Mouse (Mus musculus) heart, embryonic 10.5 days (tissue): ENCODE measurements at regions not wholly inside any gene's neighbourhood (a gene's known extent, or its start where the extent isn't known, plus 50 kb on each side); places are given as distances from the start of the nearest gene placed in this dataset.

Experiments
- DNase-seq: peaks from one replicate; pipeline ENCODE4 v3.0.0-alpha.2; 2017; ENCODE audit warnings: low spot score
- H3K27ac ChIP-seq: fragments of 300-500 bp; sonication (generic); 2 replicates; pipeline ENCODE4 v1.5.1; 2016; ENCODE audit warnings: mild to moderate bottlenecking
- H3K27me3 ChIP-seq: fragments of 300-500 bp; sonication (generic); 2 replicates; pipeline ENCODE4 v1.6.1; 2016; ENCODE audit warnings: mild to moderate bottlenecking; ENCODE audit not compliant: poor library complexity, insufficient read depth, severe bottlenecking
- H3K36me3 ChIP-seq: fragments of 300-500 bp; sonication (generic); 2 replicates; pipeline ENCODE4 v1.6.1; 2016; ENCODE audit warnings: mild to moderate bottlenecking, moderate library complexity
- H3K4me1 ChIP-seq: fragments of 300-500 bp; sonication (generic); 2 replicates; pipeline ENCODE4 v1.6.1; 2016; ENCODE audit warnings: mild to moderate bottlenecking
- H3K4me3 ChIP-seq: fragments of 300-500 bp; sonication (generic); 2 replicates; pipeline ENCODE4 v1.5.1; 2016; ENCODE audit warnings: mild to moderate bottlenecking, moderate library complexity
- H3K9me3 ChIP-seq: fragments of 300-500 bp; sonication (generic); 2 replicates; pipeline ENCODE4 v1.6.1; 2016; ENCODE audit warnings: mild to moderate bottlenecking, moderate library complexity
- WGBS: fragments of 180-500 bp; shearing (Covaris S2); methylation state at CpG from one replicate; pipeline ENCODE4 v1.1.7; 2016; 5-methylcytosine and 5-hydroxymethylcytosine counted together

DNA sequence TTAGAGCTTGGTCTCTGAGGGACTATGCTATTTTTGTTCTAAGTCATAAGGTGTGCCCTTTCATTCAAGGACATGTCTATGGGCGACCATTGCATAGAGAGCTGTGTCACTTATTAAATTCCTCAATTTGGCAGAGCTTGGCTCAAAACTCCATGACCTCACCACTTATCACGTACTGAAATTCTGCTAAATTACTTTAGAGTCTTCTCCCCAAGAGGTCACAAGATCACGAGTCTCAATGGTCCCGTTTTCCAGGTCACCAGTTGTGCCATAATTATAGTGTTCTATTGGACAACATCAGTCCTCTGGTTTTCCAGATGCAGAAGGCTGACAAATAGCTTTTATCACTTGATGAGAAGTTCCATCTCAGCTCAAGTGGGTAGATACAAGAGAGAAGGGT lies 576.9 kb downstream of the Dok5 start:
- no peak overlapping the region for H3K4me3 ChIP-seq
- DNase-seq, result no peak
- H3K36me3 ChIP-seq, result no peaks in the 10 kb centered on the region
- no peaks in the 10 kb centered on the region for H3K27me3 ChIP-seq
- 72% methylated on average over 4 of the region's 4 CpGs for WGBS
- no peaks in the 10 kb centered on the region for H3K9me3 ChIP-seq
- H3K27ac ChIP-seq, result no peak overlapping the region
- H3K4me1 ChIP-seq, result no peaks in the 10 kb centered on the region; the same call in 1 of the 2 replicates

DNA sequence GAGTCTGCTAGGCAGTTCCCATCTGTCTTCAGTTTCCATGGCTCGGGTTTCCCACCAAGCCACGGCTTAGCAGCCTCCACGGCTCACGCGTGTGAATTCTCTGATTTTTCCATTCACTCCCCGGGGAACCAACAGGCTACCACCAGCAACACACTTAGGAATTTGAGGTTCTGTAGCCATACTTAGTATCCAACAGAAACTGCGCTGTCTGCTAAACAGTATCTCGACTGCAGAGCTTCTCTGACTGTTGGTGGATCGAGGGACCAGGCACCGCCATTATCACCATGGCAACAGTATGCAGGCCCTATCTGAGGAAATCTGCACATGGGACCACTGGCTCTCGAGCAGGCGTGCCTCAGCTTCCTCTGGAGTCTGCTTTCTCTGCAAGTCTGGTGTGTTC lies 574.4 kb downstream of the Dok5 start:
- Histone ChIP-seq H3K27me3 (no peaks in the 10 kb centered on the region), H3K27ac (no peak overlapping the region), H3K36me3 (no peaks in the 10 kb centered on the region), H3K9me3 (no peaks in the 10 kb centered on the region), H3K4me1 (no peaks in the 10 kb centered on the region; the same call in 1 of the 2 replicates), H3K4me3 (no peak overlapping the region)
- no peak for DNase-seq
- 58% methylated on average over 12 of the region's 12 CpGs for WGBS

DNA sequence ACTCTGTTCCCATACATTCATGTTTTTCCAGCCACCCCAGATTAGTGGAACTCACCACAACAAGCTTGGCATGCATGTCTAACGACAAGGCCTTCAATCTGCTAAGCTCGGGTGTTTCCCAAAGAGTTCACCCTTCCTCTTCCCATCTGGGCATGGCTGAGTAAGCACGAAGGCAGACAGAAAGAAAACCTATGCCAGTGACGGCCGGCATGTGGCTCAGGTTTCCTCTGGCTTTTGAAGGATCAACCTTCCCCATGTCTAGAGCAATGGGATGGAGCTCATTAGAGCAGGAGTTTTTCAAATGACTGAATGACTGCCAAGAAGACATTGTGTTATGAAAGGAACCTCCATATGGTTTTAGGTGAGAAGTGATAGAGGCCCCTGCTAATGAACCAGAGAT lies 566.9 kb downstream of the Dok5 start:
- H3K4me3 ChIP-seq, result no peak overlapping the region
- DNase-seq, result no peak
- WGBS, result 76% methylated on average over 5 of the region's 5 CpGs
- H3K36me3 ChIP-seq, result no peaks in the 10 kb centered on the region
- no peak overlapping the region for H3K27ac ChIP-seq
- H3K4me1 ChIP-seq, result peaks cover 4% of the 10 kb centered on the region; the same call in 1 of the 2 replicates
- no peaks in the 10 kb centered on the region for H3K27me3 ChIP-seq
- no peaks in the 10 kb centered on the region for H3K9me3 ChIP-seq

DNA sequence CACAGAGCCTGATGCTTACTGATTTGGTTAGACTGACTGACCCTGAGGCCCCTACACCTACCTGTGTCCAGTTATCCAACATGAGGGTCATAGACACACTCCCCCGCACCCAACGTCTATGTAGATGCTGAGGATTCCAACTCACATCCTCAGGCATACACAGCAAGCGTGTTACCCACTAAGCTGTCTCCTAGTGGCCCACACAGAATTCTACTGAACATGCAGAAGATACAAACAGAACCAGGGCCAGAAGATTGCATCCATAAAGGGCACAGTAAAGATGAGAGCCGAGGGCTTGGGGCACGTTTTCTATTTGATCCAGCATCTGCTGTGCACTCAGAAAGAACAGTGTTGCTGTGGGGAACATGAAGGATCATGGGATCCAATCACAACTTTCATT lies 564.0 kb downstream of the Dok5 start:
- no peak overlapping the region for H3K4me3 ChIP-seq
- H3K27me3 ChIP-seq, result no peaks in the 10 kb centered on the region
- 85% methylated on average over 5 of the region's 5 CpGs for WGBS
- DNase-seq, result no peak
- H3K36me3 ChIP-seq, result no peaks in the 10 kb centered on the region
- H3K27ac ChIP-seq, result no peak overlapping the region
- H3K4me1 ChIP-seq, result peaks cover 4% of the 10 kb centered on the region; the same call in 1 of the 2 replicates
- H3K9me3 ChIP-seq, result no peaks in the 10 kb centered on the region

DNA sequence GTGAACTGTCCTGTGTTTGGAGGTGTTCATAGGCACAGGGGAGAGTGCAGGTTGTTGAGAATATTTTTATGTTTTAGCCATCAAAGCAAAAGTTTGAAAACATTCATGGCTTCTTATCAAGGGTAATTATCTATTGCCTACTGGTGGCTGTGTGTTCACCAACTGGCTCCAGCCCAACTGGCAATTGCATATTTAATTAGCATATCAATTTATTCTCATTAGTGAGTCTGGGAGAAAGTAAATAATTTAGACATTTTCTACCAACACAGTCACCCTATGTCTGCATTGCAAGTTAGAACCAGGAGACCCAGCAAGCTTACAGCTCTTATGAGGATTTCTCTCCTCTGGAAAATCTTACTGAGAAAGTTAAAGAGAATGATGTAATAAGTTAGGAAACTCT lies 561.0 kb downstream of the Dok5 start:
- Histone ChIP-seq H3K4me3 (no peak overlapping the region), H3K27ac (no peak overlapping the region), H3K9me3 (no peaks in the 10 kb centered on the region), H3K27me3 (no peaks in the 10 kb centered on the region), H3K4me1 (peaks cover 4% of the 10 kb centered on the region; the same call in 1 of the 2 replicates), H3K36me3 (no peaks in the 10 kb centered on the region)
- no peak for DNase-seq

DNA sequence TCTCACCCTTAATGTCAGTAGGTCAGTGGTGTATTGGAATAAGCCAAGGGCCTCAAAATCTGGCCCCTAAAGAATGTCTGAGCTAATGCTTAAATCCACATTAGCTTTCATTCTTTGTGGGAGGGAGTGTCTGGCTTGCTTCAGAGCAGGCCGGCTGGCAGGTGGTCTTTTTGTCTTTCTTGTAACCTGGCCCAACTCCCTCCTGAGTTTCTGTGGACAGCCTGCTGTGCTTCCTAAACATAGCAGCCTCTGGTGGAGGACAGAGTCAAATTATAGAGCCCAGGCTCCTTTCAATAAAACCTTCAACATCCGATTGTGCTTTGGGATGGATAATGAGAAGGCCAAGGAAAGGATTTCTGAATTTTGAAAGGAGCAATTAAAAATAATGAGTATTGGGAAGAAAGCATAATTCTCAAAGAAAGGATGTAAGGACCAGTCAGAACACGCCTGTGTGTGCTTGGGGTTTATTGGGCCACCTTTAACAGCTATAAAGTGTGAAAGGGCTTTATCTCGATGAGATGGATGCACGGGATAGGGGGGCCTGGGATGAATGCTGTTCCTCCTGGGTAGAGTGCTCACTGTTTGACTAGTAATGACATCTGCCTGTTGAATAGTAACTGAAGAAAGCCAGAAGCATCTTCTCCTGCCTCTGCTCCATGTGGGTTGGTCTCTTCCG lies 554.2 kb downstream of the Dok5 start:
- 46% methylated on average over 6 of the region's 6 CpGs for WGBS
- DNase-seq, result no peak
- peaks cover 4% of the 10 kb centered on the region; the same call in 1 of the 2 replicates for H3K4me1 ChIP-seq
- no peak overlapping the region for H3K27ac ChIP-seq
- H3K27me3 ChIP-seq, result no peaks in the 10 kb centered on the region
- H3K4me3 ChIP-seq, result no peak overlapping the region
- no peaks in the 10 kb centered on the region for H3K36me3 ChIP-seq
- peaks cover 3% of the 10 kb centered on the region; the same call in 1 of the 2 replicates for H3K9me3 ChIP-seq

DNA sequence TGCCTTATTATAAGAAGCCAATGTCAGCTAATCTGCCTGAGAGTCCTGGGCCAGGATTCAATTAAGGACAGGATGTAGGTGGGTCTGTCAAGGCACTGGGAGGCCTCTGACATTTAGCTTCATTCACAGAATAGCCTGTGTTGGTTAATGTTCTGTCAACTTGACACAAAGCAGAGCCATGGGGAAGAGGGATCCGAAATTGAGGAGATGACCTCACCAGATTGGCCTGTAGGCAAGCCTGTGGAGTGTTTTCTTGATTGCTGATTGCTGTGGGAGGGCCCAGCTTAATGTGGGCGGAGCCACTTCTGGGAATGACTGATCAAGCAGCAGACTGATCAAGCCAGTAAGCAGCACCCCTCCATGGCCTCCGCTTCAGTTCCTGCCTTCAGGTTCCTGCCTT lies 548.5 kb downstream of the Dok5 start:
- Histone ChIP-seq H3K4me3 (no peak overlapping the region), H3K36me3 (no peaks in the 10 kb centered on the region), H3K27me3 (no peaks in the 10 kb centered on the region), H3K4me1 (0 out of 2 replicates have a peak, but pooled peaks cover 5% of the 10 kb centered on the region), H3K27ac (no peak overlapping the region), H3K9me3 (peaks cover 7% of the 10 kb centered on the region; the same call in 1 of the 2 replicates)
- 56% methylated on average over 3 of the region's 3 CpGs for WGBS
- DNase-seq, result peak; percentile 85

DNA sequence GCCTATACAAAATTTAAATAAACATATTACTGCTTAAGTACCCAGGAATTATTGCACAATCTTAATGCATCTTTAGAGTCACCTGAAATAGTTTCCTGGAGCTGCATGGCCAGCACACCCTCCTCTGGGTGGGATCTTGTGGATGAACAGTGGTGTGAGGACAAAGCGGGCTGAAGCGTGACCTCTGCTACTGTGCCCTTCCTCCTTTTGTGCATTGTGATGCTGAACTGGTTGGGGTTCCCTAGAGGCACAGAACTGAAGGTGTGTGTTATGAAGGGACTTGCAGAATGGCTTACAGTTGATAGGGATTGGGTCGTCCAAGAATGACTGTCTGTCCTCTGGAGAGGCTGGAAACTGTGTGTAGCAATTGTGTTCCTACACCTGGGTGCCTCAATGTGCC lies 547.7 kb downstream of the Dok5 start:
- Histone ChIP-seq H3K27me3 (no peaks in the 10 kb centered on the region), H3K4me3 (no peak overlapping the region), H3K9me3 (peaks cover 7% of the 10 kb centered on the region; the same call in 1 of the 2 replicates), H3K27ac (no peak overlapping the region), H3K4me1 (0 out of 2 replicates have a peak, but pooled peaks cover 5% of the 10 kb centered on the region), H3K36me3 (no peaks in the 10 kb centered on the region)
- DNase-seq, result no peak
- WGBS, result 76% methylated on average over 3 of the region's 3 CpGs

DNA sequence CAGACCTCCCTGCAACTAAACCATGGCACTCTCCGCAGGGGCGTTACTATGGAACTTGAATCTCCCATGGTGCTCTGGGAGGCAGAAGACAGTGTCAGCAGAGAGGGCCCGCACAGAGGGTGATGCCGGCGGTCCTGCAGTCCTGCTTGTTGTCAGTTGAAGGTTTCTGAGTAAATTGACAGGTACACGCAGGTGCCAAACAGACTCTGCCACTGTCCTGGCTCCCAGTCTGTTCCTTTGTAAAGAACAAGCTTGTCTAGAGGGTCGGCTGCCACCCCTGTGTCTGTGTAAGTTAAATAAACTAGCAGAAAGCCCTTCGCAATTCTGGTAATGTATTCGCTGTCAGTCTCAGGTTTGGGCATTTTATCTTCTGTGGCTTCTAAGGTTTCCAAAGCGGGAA lies 521.6 kb downstream of the Dok5 start:
- Histone ChIP-seq H3K4me3 (no peak overlapping the region), H3K27ac (no peak overlapping the region), H3K27me3 (no peaks in the 10 kb centered on the region), H3K36me3 (no peaks in the 10 kb centered on the region), H3K9me3 (no peaks in the 10 kb centered on the region), H3K4me1 (0 out of 2 replicates have a peak, but pooled peaks cover 2% of the 10 kb centered on the region)
- no peak for DNase-seq
- WGBS, result 41% methylated on average over 10 of the region's 10 CpGs

DNA sequence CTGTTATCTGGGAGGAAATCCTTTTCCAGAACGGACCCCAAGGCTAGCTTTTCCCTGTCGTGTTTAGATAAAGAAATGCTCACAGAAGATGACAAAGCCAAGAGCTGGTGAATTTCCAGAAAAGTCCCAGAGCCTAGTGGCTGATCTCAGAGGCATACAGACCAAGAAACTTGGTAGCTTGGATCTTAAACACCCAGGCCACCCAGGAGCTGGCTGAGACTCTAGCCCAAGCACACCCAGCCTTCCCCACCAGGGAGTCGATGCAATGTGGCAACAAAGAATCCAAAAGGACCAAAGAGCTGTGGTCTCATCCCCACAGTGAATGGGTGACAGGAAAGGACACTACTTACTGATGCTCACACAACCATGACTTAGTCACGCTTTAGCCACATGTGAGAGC lies 513.8 kb downstream of the Dok5 start:
- H3K4me1 ChIP-seq, result no peaks in the 10 kb centered on the region
- DNase-seq, result peak; percentile 68
- 44% methylated on average over 4 of the region's 4 CpGs for WGBS
- H3K27me3 ChIP-seq, result no peaks in the 10 kb centered on the region
- no peak overlapping the region for H3K4me3 ChIP-seq
- no peaks in the 10 kb centered on the region for H3K9me3 ChIP-seq
- no peaks in the 10 kb centered on the region for H3K36me3 ChIP-seq
- H3K27ac ChIP-seq, result no peak overlapping the region

DNA sequence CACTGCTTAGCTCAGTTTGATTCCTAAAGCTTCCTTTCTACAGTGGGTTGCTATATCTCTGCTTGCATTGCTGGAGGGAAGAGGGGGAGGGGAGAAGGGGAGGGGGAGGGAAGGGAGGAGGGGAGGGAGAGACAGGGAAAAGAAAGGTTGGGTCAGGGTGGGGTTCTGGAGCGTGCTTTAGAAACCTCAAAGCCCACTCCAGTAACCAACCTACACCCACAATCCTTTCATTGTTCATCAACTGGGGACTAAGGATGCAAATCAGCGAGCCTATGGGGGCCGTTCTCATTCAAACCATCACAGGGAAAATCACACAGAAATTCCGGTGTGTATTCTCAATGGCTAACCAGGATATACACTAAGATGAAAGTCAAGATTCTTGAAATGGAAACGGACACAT lies 510.7 kb downstream of the Dok5 start:
- WGBS, result 74% methylated on average over 5 of the region's 5 CpGs

DNA sequence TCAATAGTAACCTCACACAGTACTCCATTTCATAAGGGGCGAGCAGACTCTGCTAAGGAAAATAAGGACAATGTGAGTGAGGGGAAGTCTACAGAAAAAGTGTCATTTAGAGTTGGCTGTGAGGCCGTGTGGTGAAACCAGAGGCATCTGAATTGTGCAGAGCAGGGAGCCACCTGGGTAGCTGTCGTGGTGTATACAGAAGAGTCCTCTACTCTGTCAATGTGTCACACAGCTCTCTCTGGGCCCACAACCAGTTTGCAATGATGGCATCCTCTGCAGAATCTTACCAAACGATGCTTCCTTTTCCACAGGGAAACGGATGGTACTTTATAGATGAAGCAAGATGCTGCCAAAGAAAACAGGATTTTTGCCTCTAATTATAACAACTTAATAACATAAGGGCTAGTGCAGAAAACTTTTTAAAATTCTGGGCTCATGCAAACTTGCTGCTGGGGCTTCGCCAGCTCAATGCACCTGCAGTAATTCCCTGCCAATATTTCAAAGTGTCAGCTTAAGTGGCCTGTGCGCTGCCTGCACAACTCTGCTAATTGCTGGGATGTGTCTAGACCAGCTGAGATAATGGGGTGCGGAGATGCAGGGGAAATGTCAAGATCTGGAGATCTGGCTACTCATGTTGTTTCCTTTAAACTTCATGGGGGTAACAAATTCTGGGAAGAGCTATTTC lies 505.8 kb downstream of the Dok5 start:
- no peak overlapping the region for H3K27ac ChIP-seq
- no peaks in the 10 kb centered on the region for H3K4me1 ChIP-seq
- no peak overlapping the region for H3K4me3 ChIP-seq
- H3K36me3 ChIP-seq, result no peaks in the 10 kb centered on the region
- DNase-seq, result no peak
- 70% methylated on average over 8 of the region's 8 CpGs for whole genome bisulfite sequencing
- no peaks in the 10 kb centered on the region for H3K27me3 ChIP-seq
- H3K9me3 ChIP-seq, result no peaks in the 10 kb centered on the region

More for the DNA sequence above, 510.7 kb downstream of the Dok5 start:
- no peaks in the 10 kb centered on the region for H3K27me3 ChIP-seq
- H3K4me1 ChIP-seq, result no peaks in the 10 kb centered on the region
- H3K9me3 ChIP-seq, result no peaks in the 10 kb centered on the region
- no peak overlapping the region for H3K4me3 ChIP-seq
- H3K27ac ChIP-seq, result no peak overlapping the region
- no peaks in the 10 kb centered on the region for H3K36me3 ChIP-seq
- no peak for DNase-seq

DNA sequence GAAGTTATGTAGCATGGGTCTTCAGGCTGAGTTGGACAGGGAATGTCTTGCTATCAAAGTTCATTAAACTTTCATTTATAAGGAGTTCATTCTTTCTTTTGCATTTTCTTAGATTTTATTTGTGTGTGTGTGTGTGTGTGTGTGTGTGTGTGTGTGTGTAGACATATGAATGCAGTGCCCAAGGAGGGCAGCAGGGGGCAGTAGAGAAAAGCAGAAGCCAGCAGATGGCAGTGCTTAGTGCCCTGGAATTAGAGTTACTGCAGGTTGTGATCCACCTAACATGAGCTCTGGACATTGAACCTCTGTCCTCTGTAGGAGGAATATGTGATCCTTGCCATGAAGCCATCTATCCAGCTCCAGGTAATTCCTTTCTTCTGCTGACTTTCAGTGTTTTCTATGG lies 501.2 kb downstream of the Dok5 start:
- H3K9me3 ChIP-seq, result no peaks in the 10 kb centered on the region
- H3K4me3 ChIP-seq, result no peak overlapping the region
- 0 out of 2 replicates have a peak, but pooled peaks cover 5% of the 10 kb centered on the region for H3K4me1 ChIP-seq
- H3K27me3 ChIP-seq, result no peaks in the 10 kb centered on the region
- no peak overlapping the region for H3K27ac ChIP-seq
- no peaks in the 10 kb centered on the region for H3K36me3 ChIP-seq
- no peak for DNase-seq
